Mouse (Mus musculus) forebrain, embryonic 13.5 days (tissue): Measurements from ENCODE around the gene Myh10. TPM values are rescaled to one million over a fixed set of nuclear protein-coding genes. Genes with fewer than 3 reads are reported as not detected.

Experiments used
- ATAC-seq: fragments of 200-750 bp; cut with Nextera tagmentation; 2 replicates; pipeline ENCODE4 v1.8.0; 2017
- H3K27ac ChIP-seq: fragments of 300-500 bp; sonication (generic); 2 replicates; pipeline ENCODE4 v1.5.1; 2015; ENCODE audit warnings: inconsistent platforms, mild to moderate bottlenecking, moderate library complexity
- H3K27me3 ChIP-seq: fragments of 300-500 bp; sonication (generic); 2 replicates; pipeline ENCODE4 v1.6.1; 2015; ENCODE audit warnings: mild to moderate bottlenecking, inconsistent platforms
- H3K36me3 ChIP-seq: fragments of 300-500 bp; sonication (generic); 2 replicates; pipeline ENCODE4 v1.6.1; 2015; ENCODE audit warnings: mild to moderate bottlenecking, inconsistent platforms; ENCODE audit not compliant: poor library complexity, severe bottlenecking
- H3K4me1 ChIP-seq: fragments of 300-500 bp; sonication (generic); 2 replicates; pipeline ENCODE4 v1.6.1; 2015; ENCODE audit warnings: inconsistent platforms
- H3K4me2 ChIP-seq: fragments of 300-500 bp; sonication (generic); 2 replicates; pipeline ENCODE4 v1.6.1; 2015; ENCODE audit warnings: inconsistent platforms, mild to moderate bottlenecking, moderate library complexity
- H3K4me3 ChIP-seq: fragments of 300-500 bp; sonication (generic); 2 replicates; pipeline ENCODE4 v1.5.1; 2015; ENCODE audit warnings: mild to moderate bottlenecking, inconsistent platforms
- H3K9ac ChIP-seq: fragments of 300-500 bp; sonication (generic); 2 replicates; pipeline ENCODE4 v1.6.1; 2015; ENCODE audit warnings: mild to moderate bottlenecking, inconsistent platforms
- H3K9me3 ChIP-seq: fragments of 300-500 bp; sonication (generic); replicated peaks from 2 replicates; pipeline ENCODE4 v1.6.1; 2016; ENCODE audit warnings: inconsistent platforms
- WGBS: fragments of 180-500 bp; shearing (Covaris S2); methylation state at CpG from one replicate; pipeline ENCODE4 v1.1.7; 2015; 5-methylcytosine and 5-hydroxymethylcytosine counted together
- polyA plus RNA-seq: library from polyadenylated mRNA; unstranded; fragments of >200 nt; fragmentation: Nextera tagmentation; extraction: Ambion mirVana; gene quantifications from 2 replicates; pipeline ENCODE4 v1.2.1, GENCODE M21; 2015

Myh10 gene
- polyA plus RNA-seq, 1 experiment from 2014 or later, result 108 TPM

DNA sequence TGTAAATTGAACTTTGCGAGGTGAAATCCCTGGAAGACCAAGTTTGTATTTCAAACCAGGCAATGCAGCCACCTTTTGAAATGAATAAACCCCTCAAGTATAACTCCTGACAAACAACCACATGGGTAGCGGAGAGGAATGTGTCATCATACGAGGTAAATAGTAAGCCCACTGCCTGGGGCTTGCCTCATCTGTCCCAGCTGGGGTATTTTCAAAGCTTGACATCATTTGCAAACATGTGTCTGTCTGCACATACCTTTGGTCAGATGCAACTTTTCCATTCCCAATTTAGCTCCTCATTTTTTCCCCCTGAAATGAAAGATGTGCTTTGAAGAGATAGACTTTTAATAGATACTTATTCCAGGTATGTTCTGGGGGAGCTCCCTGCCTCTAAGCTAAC is 16.7 kb upstream of the Myh10 start:
- 81% methylated on average over 3 of the region's 3 CpGs for WGBS
- no peaks in the 10 kb centered on the region for H3K36me3 ChIP-seq
- no peak overlapping the region for H3K27ac ChIP-seq
- no peaks in the 10 kb centered on the region for H3K9me3 ChIP-seq
- no peak overlapping the region for H3K9ac ChIP-seq
- H3K4me2 ChIP-seq, result no peak overlapping the region
- no peaks in the 10 kb centered on the region for H3K4me1 ChIP-seq
- no peaks in the 10 kb centered on the region for H3K27me3 ChIP-seq
- no peak overlapping the region for H3K4me3 ChIP-seq
- no peak for ATAC-seq

DNA sequence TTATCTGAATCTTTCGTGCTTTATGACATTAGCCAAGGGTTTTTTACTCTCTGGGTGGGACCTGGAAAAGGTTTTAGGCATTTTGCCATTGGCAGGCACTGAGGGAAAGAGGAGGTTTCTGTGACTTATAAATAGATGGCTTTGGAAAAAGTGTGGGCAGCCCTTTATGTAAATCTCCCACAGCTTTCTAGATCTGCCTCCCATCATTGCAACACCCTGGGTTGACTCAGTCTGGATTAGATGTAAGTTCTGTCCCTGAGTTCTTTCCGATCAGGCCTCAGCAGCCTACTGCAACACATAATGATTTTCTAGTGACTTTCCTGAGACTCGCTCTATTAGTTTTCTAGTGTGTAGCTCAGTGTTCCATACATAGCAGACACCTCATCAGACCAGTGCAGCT is 16.1 kb upstream of the Myh10 start:
- Histone ChIP-seq H3K4me2 (no peak overlapping the region), H3K36me3 (no peaks in the 10 kb centered on the region), H3K27ac (no peak overlapping the region), H3K4me1 (no peaks in the 10 kb centered on the region), H3K4me3 (no peak overlapping the region), H3K9me3 (no peaks in the 10 kb centered on the region), H3K9ac (no peak overlapping the region), H3K27me3 (no peaks in the 10 kb centered on the region)
- WGBS, result 81% methylated on average over 3 of the region's 3 CpGs
- no peak for ATAC-seq

DNA sequence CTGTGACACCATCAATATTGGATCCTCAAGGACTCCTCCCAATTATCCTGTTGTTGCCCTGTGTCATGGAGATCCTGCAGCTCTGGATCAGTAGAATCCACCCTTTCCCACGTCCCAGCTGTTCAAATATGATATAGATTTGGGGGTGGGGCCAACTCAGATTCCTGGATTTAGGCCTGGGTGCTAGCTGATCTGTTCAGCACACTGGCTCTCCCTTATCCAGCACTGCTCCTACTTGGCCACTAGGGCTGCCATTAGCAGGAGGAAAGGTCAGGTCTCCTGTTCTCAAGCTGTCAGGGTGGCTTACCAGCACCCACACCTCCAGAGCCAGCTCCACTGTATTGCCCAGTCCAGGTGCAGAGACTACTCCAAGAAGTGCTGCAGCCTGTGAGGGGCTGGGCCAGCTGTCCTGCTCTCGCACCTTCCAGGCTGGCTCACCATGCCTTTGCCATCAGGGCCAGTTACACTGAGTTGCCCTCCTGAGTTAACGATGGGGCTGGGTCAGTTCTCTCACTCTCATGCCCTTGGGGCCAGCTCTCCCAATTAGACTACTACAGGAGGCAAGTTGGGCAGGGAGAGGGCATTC is 10.0 kb upstream of the Myh10 start:
- Histone ChIP-seq H3K4me1 (no peaks in the 10 kb centered on the region), H3K27me3 (no peaks in the 10 kb centered on the region), H3K9ac (no peak overlapping the region), H3K4me3 (no peak overlapping the region), H3K4me2 (no peak overlapping the region), H3K27ac (no peak overlapping the region), H3K36me3 (no peaks in the 10 kb centered on the region), H3K9me3 (no peaks in the 10 kb centered on the region)
- no peak for ATAC-seq
- 50% methylated on average over 3 of the region's 3 CpGs for WGBS

DNA sequence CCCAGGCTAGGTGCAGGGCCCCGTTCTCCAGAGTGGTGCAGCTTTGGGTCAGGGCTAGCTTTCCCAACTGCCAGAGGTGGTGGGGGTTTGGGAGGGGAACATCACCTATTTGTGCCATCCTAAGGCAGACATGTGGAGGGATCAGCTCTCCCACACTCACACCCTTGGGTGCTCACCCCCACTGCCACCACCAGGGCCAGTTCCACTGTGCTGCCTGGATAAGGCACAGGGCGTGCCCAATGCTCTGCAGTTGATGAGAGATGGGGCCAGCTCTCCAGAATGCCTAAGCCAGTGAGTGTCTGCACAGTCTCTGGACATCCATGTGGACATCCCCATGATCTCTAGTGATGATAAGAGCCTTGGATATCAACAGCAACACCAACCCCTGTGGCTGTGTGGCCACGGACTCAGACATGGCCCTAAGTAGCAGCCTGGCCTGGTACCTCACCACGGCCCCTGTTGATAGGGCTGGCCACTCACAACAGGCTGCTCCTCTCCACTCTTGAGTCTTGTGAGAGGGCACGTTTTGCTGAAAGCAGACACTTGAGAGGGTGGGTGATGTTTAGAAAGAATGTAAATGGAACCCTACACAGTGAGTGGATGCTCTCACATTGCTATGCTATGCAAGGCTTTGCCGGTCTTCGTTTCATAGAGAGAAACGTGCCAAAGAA is 9.1 kb upstream of the Myh10 start:
- no peak overlapping the region for H3K4me3 ChIP-seq
- no peaks in the 10 kb centered on the region for H3K4me1 ChIP-seq
- H3K27me3 ChIP-seq, result no peaks in the 10 kb centered on the region
- 75% methylated on average over 8 of the region's 8 CpGs for WGBS
- H3K9ac ChIP-seq, result no peak overlapping the region
- no peaks in the 10 kb centered on the region for H3K9me3 ChIP-seq
- ATAC-seq, result no peak
- no peak overlapping the region for H3K4me2 ChIP-seq
- no peak overlapping the region for H3K27ac ChIP-seq
- no peaks in the 10 kb centered on the region for H3K36me3 ChIP-seq

DNA sequence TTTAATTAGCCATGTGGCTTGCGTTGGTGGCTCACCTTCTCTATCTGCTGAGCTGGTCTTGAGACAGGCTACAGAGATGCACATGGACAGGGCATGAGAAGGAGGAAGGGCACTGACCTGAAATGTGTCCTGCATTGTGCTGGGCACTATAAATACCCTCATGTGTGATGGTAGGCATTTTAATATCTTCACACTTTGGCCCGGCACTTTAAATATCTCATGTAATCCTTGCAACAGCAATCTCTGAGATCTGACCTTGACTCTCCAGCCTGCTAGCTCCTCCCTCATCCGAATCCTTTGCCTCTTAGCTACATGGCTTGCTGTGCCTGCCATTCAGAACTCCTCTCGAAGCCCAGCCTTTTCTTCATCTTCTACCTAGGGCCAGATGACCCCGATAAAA is 5.4 kb upstream of the Myh10 start:
- Histone ChIP-seq H3K27ac (no peak overlapping the region), H3K36me3 (no peaks in the 10 kb centered on the region), H3K9me3 (no peaks in the 10 kb centered on the region), H3K9ac (no peak overlapping the region), H3K4me2 (no peak overlapping the region), H3K27me3 (no peaks in the 10 kb centered on the region), H3K4me1 (no peaks in the 10 kb centered on the region; the same call in 1 of the 2 replicates), H3K4me3 (no peak overlapping the region)
- no peak for ATAC-seq
- WGBS, result 84% methylated on average over 5 of the region's 5 CpGs

DNA sequence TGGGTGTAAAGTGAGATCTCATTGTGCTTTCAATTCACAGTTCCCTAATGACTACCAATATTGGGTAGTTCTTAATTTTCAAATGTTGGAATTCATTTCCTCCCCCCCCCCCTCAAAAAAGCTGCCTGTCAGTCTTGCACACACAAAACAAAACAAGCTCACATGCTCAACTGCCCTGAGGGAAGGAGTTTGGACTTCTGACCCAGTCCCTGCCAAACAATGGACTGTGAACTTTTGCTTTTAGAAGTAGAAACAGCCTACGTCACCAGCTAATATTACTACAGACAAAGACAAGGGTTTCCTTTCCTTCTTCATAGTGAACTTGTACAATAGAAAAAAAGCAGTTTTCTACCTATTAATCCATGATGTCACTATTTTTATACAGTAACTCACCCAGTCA is 2.1 kb upstream of the Myh10 start:
- WGBS, result 72% methylated on average over 1 of the region's 1 CpGs
- H3K4me1 ChIP-seq, result peaks cover 3% of the 10 kb centered on the region
- ATAC-seq, result no peak
- H3K27me3 ChIP-seq, result no peaks in the 10 kb centered on the region
- H3K4me2 ChIP-seq, result no peak overlapping the region
- H3K27ac ChIP-seq, result no peak overlapping the region
- H3K9ac ChIP-seq, result no peak overlapping the region
- H3K36me3 ChIP-seq, result no peaks in the 10 kb centered on the region
- H3K9me3 ChIP-seq, result no peaks in the 10 kb centered on the region
- H3K4me3 ChIP-seq, result no peak overlapping the region

DNA sequence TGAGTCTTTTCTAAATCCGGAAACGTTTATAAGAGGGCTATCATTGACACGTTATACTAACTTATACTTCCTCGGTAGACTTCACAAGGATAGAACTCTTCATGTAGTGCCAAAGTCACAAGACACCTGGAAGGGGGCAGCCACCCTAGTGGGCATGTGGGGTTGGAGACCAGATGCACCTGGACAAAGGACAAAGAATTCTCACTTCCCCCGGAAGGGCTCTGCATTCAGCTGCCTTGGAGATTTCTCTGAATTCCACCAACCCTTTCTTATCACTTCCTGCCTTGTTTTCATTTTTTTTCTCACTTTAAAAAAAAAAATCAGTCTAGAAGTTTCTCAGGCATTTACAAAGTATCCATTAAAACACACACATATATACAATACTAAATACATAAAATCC is 894 bp upstream of the Myh10 start:
- Histone ChIP-seq H3K4me2 (no peak overlapping the region), H3K27me3 (no peaks in the 10 kb centered on the region), H3K9ac (no peak overlapping the region), H3K27ac (no peak overlapping the region), H3K4me1 (peaks cover 15% of the 10 kb centered on the region), H3K4me3 (no peak overlapping the region), H3K36me3 (no peaks in the 10 kb centered on the region), H3K9me3 (no peaks in the 10 kb centered on the region)
- no peak for ATAC-seq
- WGBS, result 78% methylated on average over 5 of the region's 5 CpGs

DNA sequence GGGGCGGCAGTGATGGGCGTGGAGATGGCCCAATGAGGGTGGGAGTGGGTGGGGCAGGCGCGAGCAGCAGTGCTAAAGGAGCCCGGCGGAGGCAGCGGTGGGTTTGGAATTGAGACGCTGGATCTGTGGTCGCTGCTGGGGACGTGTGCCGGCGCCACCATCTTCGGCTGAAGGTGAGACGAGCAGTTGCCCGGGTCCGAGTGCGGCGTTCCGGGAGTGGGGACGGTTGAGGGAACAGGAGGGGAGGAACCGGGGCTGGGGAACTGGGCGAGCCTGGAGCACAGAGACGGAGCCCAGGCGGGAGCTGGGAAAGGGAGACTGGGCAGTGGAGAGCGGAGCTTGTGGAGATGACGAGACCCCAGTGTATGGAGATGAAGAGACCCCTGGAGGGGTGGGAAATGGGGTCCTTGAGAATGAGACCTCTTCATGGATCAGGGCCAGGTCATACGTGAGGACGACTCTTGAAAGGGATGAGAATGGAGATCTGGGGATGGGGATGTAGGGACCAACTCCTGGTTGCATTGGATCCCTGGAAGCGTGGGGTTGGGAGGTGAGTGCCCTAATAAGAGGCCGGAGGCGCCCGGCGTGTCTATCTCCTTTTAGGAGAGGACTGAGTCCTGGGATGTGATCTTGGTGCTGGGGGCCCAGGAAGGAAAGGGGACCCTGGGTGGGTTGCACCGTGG is 792 bp downstream of the Myh10 start:
- ATAC-seq, result peak; percentile 39
- Histone ChIP-seq H3K36me3 (no peaks in the 10 kb centered on the region), H3K9me3 (no peaks in the 10 kb centered on the region), H3K9ac (peak overlapping the region; percentile 98), H3K4me2 (peak overlapping the region; percentile 76), H3K27ac (peak overlapping the region; percentile 95), H3K4me3 (peak overlapping the region; percentile 96), H3K27me3 (no peaks in the 10 kb centered on the region), H3K4me1 (peaks cover 20% of the 10 kb centered on the region)
- WGBS, result under 1% methylated on average over 34 of the region's 34 CpGs

DNA sequence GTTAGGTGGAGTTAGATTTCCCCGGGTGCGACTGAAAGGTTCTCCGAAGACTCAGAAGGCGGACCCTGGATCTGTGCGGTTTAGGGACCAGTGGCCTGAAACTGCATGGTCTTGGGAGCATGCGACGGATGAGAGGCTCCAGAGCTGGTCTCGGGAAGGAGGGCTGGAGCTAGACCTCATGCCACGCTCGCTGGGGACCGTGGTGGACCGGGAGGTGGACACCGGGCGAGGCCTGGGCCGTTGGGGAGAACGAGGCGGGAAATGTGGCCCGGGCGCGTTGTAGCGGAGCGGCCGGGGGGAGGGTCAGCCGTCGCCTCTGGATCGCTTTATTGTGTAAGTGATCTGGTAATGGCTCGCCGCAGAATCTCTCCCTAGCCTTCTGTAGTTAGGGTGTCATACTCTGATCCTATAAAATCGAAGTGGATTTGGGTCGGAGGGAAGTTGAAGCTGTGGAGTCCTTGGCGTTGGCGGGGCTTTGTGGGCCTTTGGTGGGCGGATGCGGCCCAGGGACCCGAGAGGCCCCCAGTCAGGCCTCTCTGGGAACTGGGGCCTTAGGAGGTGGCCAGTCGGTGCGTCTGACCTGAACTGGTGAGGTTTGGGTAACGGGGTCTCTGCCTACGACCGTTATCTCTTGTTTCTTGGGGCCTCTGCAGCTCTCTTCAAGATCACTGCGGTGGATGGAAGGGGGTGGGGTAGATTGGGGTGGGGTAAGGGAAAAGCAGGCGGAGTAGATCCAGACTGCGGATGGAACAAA is 1.5 kb downstream of the Myh10 start:
- no peaks in the 10 kb centered on the region for H3K36me3 ChIP-seq
- ATAC-seq, result no peak
- peak overlapping the region; percentile 76 for H3K4me2 ChIP-seq
- peak overlapping the region; percentile 96 for H3K4me3 ChIP-seq
- peak overlapping the region; percentile 98 for H3K9ac ChIP-seq
- H3K27me3 ChIP-seq, result no peaks in the 10 kb centered on the region
- no peaks in the 10 kb centered on the region for H3K9me3 ChIP-seq
- peak overlapping the region; percentile 95 for H3K27ac ChIP-seq
- under 1% methylated on average over 43 of the region's 43 CpGs for WGBS
- H3K4me1 ChIP-seq, result peaks cover 20% of the 10 kb centered on the region

DNA sequence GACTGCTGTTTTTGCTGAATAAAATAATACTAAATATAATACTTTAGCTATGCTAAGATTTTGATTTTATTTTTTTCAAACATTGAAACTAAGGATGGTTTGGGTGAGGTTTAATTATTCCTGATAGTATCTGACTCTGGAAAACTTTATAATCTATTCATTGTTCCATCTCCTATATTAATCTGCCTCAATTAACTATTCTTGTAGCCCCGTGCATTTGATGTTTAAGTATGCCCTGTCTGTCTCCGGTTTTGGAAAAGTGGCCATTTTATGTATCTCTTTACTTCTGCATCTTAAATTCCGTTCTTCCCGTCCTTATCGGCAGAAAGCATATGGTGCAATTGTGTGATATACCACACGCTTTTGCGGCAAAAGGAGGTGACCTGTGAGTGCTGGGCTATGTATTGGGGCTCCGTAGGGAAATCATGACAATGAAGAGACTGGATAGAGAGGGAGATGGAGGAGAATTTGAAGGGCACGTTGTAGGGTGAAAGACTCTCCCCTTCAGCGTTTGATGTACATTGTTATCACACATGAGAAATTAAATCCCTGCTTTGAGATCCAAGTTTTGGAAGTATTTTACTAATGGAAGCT is 2.2 kb downstream of the Myh10 start:
- H3K27ac ChIP-seq, result peak overlapping the region; percentile 41; the same call in 1 of the 2 replicates

DNA sequence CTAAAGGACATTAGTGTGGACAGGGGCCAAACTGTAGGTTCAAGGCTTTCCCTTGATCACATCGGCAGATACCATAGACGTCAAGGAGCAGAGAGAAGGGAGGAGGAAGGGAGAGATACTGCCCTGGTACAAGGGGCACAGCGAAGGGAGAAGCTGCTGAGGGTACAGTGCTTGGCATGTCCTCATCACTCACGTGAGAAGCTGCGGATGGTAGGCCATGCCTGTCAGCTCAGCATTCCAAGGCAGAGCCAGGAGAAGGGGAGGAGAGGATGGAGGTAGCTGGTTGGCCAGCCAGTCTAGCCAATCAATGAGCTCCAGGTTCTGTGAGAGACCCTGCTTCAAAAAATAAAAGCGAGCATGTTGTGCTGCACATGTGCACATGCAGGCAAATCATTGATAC is 11.0 kb downstream of the Myh10 start:
- Histone ChIP-seq H3K4me3 (no peak overlapping the region), H3K4me1 (peaks cover 6% of the 10 kb centered on the region; the same call in 1 of the 2 replicates), H3K4me2 (no peak overlapping the region), H3K27me3 (no peaks in the 10 kb centered on the region), H3K27ac (no peak overlapping the region), H3K9me3 (peaks cover 5% of the 10 kb centered on the region; the same call in 1 of the 2 replicates), H3K36me3 (peaks cover 71% of the 10 kb centered on the region), H3K9ac (no peak overlapping the region)
- no peak for ATAC-seq
- 95% methylated on average over 6 of the region's 6 CpGs for WGBS

More for the DNA sequence above, 2.2 kb downstream of the Myh10 start:
- 0 out of 2 replicates have a peak, but pooled peaks cover 1% of the 10 kb centered on the region for H3K36me3 ChIP-seq
- WGBS, result 5% methylated on average over 10 of the region's 10 CpGs
- peak overlapping the region; percentile 98 for H3K9ac ChIP-seq
- H3K4me1 ChIP-seq, result peaks cover 20% of the 10 kb centered on the region
- no peak for ATAC-seq
- H3K4me2 ChIP-seq, result peak overlapping the region; percentile 76
- peak overlapping the region; percentile 96 for H3K4me3 ChIP-seq
- no peaks in the 10 kb centered on the region for H3K9me3 ChIP-seq
- H3K27me3 ChIP-seq, result no peaks in the 10 kb centered on the region
